Mouse (Mus musculus) ovary, postnatal 10 days (tissue): ENCODE data around the gene Pla2g12b.

Experiments used
- DNase-seq: peaks from one replicate; pipeline ENCODE4 v3.0.0; 2022; ENCODE audit warnings: low spot score

Gene Pla2g12b

DNA sequence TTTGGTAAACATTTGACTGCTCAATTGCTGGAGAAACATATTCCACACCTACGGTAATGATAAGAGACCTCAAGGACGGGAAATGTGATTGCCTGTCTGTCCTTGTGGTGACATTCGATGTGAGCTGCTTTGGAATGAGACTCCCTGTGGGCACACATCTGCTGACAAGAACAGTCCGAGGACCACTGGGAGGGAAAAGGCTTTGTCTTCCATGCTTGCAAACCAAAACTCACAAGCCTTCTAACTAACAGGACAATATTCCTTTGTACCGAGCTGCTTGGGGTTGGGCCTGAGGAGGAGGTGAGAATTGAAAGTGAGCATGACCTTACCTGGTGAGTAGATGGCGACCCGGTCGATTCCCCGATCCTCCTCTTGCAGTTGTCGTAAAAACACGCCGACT, 63.8 kb downstream of the Pla2g12b start:
- no peak for DNase-seq

DNA sequence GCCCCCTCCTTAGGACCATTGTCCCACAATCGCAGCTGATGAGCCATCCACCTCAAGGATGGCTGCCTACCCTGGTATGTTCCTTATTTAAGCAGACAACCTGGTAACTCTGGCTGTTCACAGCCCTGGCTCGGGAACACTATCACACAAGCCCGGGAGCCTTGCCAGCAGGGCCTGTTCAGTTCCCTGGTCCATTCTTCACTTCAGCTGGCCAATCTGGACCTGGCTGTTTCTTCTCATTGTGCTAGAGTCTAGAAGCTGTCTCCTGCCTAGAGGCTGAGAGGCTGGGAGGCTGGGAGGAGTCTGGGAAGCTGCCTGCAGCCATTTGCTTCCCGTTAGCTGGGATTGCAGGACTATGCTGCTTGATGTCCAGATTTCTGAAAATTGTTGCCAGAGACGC, 67.0 kb downstream of the Pla2g12b start:
- DNase-seq = no peak
